Mouse (Mus musculus): Measurements from ENCODE around the gene Ppef2.
A peak's percentile ranks its signal among the peaks of the same experiment; 100 is the strongest.

Gene Ppef2

DNA sequence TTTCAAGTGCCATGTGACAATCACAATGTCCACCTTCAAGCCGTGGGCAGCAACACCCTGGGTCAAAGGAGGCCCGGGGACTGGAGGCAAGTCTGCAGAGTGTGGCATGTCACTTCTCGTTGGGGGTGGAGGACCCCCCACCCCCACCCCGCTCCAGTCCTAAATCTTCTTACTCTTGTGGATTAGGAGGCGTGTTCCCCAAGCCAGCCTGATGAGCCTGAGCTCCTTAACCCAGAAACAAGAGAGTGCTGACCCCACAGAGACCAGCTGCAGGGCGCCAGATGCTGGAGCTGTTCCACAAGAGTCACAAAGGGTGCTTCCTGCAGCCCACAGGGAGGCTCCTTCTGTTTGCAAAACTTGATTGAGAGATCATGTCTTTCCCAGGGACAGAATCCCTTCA, at the start of gene Ppef2:
Ppef2 (minus strand) TSS at position 61 of the 400 bp plus-strand sequence.
- DNase-seq (ENCODE audit: low spot score): no peak

GRCm38 (mm10) chr5:92304291-92304690, 48.2 kb upstream of the Ppef2 start:
- DNase-seq (ENCODE audit: low spot score): no peak

GRCm38 (mm10) chr5:92302149-92302840, 46.2 kb upstream of the Ppef2 start:
- DNase-seq (ENCODE audit: low spot score): no peak

DNA sequence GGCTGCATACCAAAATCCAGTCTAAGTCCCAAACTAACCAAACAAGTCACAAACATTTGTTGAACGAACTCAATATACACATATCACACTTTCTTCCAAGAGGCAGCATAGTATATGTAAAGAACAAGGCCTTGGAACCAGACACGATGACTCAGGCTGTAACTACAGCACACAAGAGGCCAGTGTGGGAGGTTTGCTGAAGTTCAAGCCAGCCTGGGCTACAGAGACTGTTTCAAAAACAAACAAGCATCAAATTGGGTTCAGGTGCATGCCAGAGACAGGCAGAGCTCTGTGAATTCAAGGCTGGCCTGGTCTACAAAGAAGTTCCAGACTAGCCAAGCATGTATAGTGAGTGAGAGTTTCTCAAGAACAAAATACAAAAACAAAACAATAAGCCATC, 38.4 kb upstream of the Ppef2 start:
- no peak for DNase-seq (ENCODE audit: low spot score)

GRCm38 (mm10) chr5:92291652-92292414, 35.8 kb upstream of the Ppef2 start:
- DNase-seq (ENCODE audit: low spot score): no peak

DNA sequence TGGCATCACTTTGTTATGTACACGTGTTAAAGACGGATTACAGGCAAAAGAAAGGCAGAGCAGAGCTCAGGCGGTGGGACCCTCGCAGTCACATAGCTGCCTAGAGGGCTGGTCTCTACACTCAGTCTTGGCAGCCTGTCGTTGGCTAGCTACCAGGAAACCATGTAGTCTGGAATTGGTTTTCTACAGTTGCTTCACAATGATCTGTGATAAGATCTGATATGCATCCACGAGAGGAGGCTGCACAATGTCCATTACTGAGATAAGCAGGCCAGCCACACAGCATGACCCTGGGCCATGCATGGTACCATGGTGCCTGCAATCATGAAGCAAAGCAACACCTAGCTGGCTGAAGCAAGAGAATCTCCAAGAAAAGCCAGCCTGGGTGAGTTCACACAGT, 31.8 kb upstream of the Ppef2 start:
- DNase-seq (ENCODE audit: low spot score): no peak

DNA sequence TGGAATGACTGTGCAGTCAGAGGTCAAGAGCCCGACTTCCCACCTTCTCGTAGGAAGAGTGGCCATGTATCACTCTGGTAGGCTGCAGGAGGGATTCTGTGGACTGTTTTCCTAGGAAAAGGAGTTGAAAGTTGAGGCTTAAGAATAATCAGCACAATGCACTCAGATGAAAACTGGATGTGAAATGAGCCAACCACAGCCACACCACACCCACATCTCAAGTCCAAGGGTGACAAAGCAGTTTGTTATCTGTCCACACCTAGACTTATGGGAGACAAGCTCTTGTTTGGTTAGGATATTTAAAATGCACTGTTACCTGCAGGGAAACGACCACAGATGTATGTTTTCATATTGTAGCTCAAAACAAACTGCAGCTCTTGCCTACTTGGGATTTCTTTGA, 27.0 kb upstream of the Ppef2 start:
- DNase-seq (ENCODE audit: low spot score): no peak

DNA sequence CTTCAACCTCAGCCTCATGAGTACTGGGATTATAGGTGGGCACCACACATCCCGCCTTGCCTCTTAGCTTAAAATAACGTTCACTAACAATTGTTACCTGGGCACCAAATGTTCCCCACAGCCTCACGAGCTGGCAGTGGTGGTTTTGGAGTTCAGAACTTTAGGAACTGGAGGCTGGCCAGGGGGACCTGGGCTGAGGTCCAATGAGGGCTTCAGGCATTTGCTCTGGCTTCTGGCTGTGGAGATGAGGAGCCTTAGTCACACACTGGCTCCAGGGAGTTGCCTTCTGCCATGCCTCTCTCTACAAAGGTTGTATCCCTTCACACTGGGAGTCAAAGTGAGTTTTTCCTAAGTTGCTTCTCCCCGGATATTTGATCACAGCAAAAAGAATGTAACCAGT, 26.5 kb upstream of the Ppef2 start:
- no peak for DNase-seq (ENCODE audit: low spot score)

DNA sequence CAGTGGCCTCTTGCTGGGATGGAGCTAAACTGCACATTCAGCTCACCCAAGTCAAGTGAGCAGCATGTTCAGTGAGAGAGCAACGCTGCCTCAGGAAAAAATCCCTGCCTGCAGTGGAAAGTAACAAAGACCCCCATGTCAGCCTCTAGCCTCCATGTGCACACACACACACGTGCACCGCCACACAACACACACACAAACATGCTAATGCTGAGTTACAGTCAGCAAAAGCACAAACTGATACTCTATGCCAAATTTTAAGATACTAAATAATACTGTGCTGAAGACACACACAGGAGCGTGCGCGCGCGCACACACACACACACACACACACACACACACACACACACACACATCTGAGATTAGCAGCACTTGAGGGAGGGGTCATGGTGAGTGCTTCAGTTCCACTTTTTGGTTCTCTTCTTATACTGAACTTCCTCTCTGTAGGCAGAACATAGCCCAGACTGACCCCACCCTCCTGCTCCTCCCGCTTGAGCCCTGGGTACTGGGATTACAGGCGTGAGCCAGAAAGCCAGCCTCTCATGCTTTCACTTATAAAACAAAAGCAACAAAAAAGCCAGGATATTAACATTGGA, 23.0 kb upstream of the Ppef2 start:
- DNase-seq (ENCODE audit: low spot score): no peak

GRCm38 (mm10) chr5:92277437-92278394, 21.6 kb upstream of the Ppef2 start, which contains the start of gene Naaa:
TSS of gene Naaa (minus strand) at chr5:92278170.
- DNase-seq (ENCODE audit: low spot score): peak; percentile 45

DNA sequence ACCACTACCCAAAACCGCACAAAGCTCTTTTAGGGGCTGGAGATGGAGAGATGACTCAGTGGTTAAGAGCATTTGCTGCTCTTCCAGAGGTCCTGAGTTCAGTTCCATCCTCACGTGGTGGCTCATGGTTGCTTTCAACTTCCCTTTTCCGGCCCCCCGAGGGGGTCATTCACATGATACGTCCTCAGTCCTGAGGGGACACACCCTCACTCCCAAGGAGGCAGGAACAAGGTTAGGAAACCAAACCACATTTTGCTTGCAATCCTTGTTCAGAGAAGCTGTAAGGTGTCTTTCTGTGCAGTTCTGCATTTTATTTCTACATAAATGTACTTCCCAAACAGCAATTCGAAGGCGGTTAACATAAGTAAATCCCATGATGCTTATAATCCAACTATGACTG, 14.4 kb upstream of the Ppef2 start:
- no peak for DNase-seq (ENCODE audit: low spot score)

GRCm38 (mm10) chr5:92263761-92264359, 7.8 kb upstream of the Ppef2 start:
- DNase-seq (ENCODE audit: low spot score): no peak

DNA sequence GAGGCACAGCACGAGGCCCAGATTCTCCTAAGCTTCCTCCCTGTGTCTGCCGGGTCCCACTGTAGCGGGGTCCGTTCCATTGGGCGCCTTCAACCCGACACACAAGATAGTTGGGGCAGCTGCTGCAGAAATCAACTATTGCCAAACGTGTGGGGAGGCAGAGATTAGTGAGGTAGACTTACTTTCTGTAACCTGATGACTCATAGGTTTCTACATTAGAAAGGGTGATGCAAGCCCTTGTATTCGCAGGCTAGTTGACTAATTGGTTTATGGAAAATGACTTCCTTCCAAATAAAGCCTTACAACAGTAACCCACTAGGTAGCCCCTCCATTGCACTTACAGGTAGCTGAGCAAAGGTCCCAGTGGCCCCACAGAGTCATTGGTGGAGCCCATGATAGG, 6.6 kb upstream of the Ppef2 start:
- DNase-seq (ENCODE audit: low spot score): no peak

DNA sequence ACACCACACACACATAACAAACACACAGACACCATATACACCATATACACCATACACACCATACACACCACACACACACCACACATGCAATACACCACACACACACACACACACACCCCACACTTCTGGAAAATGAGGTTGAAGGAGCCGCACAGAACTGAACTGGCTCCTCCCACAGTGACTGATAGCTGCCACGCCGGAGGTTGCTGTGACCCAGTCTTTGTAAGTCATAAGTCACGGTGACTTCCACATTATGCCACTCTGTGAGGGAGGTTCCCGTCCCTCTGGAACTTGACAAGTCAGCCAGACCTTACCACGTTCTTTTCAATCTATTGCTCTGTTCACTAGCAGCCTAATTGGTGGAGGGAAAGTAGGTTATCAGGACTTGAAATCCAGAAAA, 1.6 kb downstream of the Ppef2 start:
- DNase-seq (ENCODE audit: low spot score): no peak

DNA sequence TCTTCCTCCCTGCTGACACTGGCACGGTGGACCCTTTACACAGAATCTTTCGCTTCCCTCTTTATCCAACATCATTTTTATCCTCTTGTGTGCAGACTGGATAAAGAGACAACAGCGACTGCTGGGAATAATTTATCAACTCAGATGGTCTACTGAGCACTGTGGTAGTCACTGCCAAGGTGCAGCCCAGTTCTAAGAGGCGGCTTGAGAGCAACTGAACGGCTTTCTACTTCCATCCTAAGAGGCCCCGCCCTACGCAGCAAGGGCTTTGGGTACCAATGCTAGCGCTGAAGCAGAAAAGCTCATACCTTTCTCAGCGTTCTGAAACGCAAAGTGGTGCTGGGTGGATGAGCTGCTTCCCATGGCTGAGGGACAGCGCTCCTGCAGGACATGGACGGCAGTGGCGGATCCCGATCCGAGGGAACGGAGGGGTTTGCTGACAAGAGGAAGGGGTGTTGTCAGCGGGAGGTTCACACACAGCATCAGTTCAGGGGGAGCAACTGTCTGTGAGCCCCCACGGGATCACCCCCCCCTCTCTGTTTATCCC, 3.2 kb downstream of the Ppef2 start:
- DNase-seq (ENCODE audit: low spot score): no peak

GRCm38 (mm10) chr5:92252031-92252430, 4.0 kb downstream of the Ppef2 start:
- DNase-seq (ENCODE audit: low spot score): no peak

DNA sequence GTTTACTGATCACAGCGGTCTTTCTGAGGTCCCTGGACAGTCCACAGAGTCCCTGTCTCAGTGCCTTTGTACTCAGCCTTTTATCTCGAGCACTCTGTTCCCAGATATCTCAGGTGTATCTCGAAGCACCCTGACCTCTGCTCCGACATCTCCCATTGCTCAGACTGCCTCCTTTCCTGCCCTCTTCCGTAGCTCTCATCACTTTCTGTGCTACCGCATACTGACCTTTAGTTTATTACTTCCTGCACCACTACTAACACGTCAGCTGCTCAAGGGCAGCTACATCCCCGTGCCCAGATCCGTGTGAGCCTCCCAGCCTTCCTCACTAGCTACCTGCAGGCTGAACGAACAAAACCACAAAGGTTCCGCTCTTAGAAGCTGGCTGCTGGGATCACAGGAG, 7.5 kb downstream of the Ppef2 start:
- no peak for DNase-seq (ENCODE audit: low spot score)

- DNase-seq (ENCODE audit: low spot score): no peak
Observed at GRCm38 (mm10) chr5:92245483-92245882, 10.6 kb downstream of the Ppef2 start.

DNA sequence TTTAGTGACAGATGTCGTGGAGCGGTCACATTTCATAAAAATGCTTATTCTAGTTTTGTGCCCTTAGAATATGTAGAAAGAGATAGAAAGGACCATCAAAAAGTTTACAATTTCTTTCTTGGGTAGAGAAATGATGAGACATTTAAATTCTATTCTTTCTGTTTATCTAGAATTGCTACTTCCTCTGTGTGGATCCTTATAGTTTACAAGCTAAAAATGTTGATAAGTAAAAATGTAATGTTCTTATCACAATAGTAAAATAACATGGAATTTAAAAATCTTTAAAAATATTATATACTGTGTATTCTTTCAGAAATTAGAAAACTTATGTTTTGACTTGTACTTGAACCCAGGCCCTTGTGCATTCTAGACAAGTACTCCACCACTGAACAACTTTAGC, 11.2 kb downstream of the Ppef2 start:
- DNase-seq (ENCODE audit: low spot score): no peak

GRCm38 (mm10) chr5:92240769-92241168, 15.3 kb downstream of the Ppef2 start:
- no peak for DNase-seq (ENCODE audit: low spot score)

Data from urinary bladder, postnatal 10 days (tissue).